Mouse (Mus musculus): ENCODE measurements at regions not wholly inside any gene's neighbourhood (a gene's known extent, or its start where the extent isn't known, plus 50 kb on each side); places are given as distances from the start of the nearest gene placed in this dataset.

DNA sequence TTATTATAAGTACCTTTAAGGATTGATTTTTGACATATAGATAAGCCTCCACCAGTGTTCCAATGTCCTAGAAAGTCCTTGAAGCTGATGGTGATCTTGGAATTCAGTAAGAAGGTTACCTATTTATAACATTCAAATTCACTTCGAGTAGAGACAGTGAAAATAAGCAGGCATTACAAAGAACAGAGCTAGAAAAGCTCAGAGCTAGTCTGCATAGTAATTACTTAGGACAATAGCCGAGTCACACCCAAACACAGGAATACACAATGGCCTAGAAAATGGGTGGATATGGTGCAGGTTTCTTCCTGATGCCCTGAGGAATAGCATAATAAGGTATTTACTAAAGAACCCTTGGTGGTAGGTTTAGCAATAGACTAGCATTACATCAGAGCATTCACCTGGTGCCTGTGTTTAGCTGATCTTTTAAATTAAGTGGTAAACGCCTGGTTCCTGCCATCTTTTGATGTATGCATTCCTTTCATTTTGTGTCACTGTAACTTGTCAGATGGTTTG is 2412.1 kb downstream of the Pcdh9 start:
- TF ChIP-seq CTCF (IDR thresholded peaks at IDR 0.05; ENCODE audit: low read depth, low read length), result no peak
- no peak for TF ChIP-seq POLR2A (IDR thresholded peaks at IDR 0.05; ENCODE audit: insufficient read depth, low read length)

Data from ES-Bruce4 (cell line).